Mouse (Mus musculus): ENCODE data around the gene Gigyf1. TPM values are rescaled to one million over a fixed set of nuclear protein-coding genes. Genes with fewer than 3 reads are reported as not detected.

Gigyf1 gene
- 40.3 and 49.8 TPM in 2 replicates for polyA plus RNA-seq (2012; rRNA removed)

GRCm38 (mm10) chr5:137518436-137518835, at the start of gene Gigyf1:
Gene Gigyf1 (plus strand): TSS chr5:137518548.
- H3K4me1 ChIP-seq (ENCODE audit: control insufficient read depth, insufficient read depth, insufficient read length) = peaks cover 5% of the 10 kb centered on the region; the same call in 1 of the 2 replicates
- peaks cover 45% of the 10 kb centered on the region for H3K36me3 ChIP-seq (ENCODE audit: control insufficient read depth, insufficient read depth, low read length)
- peak; percentile 57; the same call in 1 of the 2 replicates for TF ChIP-seq CTCF (IDR thresholded peaks at IDR 0.05; ENCODE audit: extremely low read depth, insufficient read depth, insufficient read length, insufficient replicate concordance)
- no peak for TF ChIP-seq POLR2A (IDR thresholded peaks at IDR 0.05; ENCODE audit: low read depth, low read length)
- no peak within 1 kb of the TSS for H3K4me3 ChIP-seq (ENCODE audit: extremely low read depth, insufficient read depth, insufficient read length)
- no peak within 1 kb of the TSS for H3K27ac ChIP-seq (ENCODE audit: insufficient read depth, low read length)
- DNase-seq (ENCODE audit: low read depth in 1 of 2, low spot score in 2 of 2) = no peak
- WGBS = 95% methylated on average over 5 of the region's 5 CpGs
- H3K27me3 ChIP-seq (ENCODE audit: control insufficient read depth, insufficient read depth, low read length) = no peaks in the 10 kb centered on the region

- Histone ChIP-seq H3K4me1 (ENCODE audit: control insufficient read depth, insufficient read depth, insufficient read length) (no peaks in the 10 kb centered on the region), H3K36me3 (ENCODE audit: control insufficient read depth, insufficient read depth, low read length) (no peaks in the 10 kb centered on the region), H3K27me3 (ENCODE audit: control insufficient read depth, insufficient read depth, low read length) (no peaks in the 10 kb centered on the region), H3K27ac (ENCODE audit: insufficient read depth, low read length) (no peak overlapping the region), H3K4me3 (ENCODE audit: extremely low read depth, insufficient read depth, insufficient read length) (no peak overlapping the region)
- TF ChIP-seq POLR2A (IDR thresholded peaks at IDR 0.05; ENCODE audit: low read depth, low read length) (no peak), CTCF (IDR thresholded peaks at IDR 0.05; ENCODE audit: extremely low read depth, insufficient read depth, insufficient read length, insufficient replicate concordance) (no peak)
- WGBS = 50% methylated on average over 5 of the region's 5 CpGs
- DNase-seq (ENCODE audit: low read depth in 1 of 2, low spot score in 2 of 2) = no peak
Measured at GRCm38 (mm10) chr5:137472252-137472904, 46.0 kb upstream of the Gigyf1 start.

GRCm38 (mm10) chr5:137474351-137474750, 44.0 kb upstream of the Gigyf1 start:
- Histone ChIP-seq H3K27ac (ENCODE audit: insufficient read depth, low read length) (no peak overlapping the region), H3K4me3 (ENCODE audit: extremely low read depth, insufficient read depth, insufficient read length) (no peak overlapping the region), H3K4me1 (ENCODE audit: control insufficient read depth, insufficient read depth, insufficient read length) (no peaks in the 10 kb centered on the region), H3K36me3 (ENCODE audit: control insufficient read depth, insufficient read depth, low read length) (no peaks in the 10 kb centered on the region), H3K27me3 (ENCODE audit: control insufficient read depth, insufficient read depth, low read length) (no peaks in the 10 kb centered on the region)
- DNase-seq (ENCODE audit: low read depth in 1 of 2, low spot score in 2 of 2) = no peak
- no peak for TF ChIP-seq CTCF (IDR thresholded peaks at IDR 0.05; ENCODE audit: extremely low read depth, insufficient read depth, insufficient read length, insufficient replicate concordance)
- no peak for TF ChIP-seq POLR2A (IDR thresholded peaks at IDR 0.05; ENCODE audit: low read depth, low read length)
- 90% methylated on average over 2 of the region's 2 CpGs for WGBS

- Histone ChIP-seq H3K27me3 (ENCODE audit: control insufficient read depth, insufficient read depth, low read length) (no peaks in the 10 kb centered on the region), H3K4me3 (ENCODE audit: extremely low read depth, insufficient read depth, insufficient read length) (no peak within 1 kb of the TSS), H3K36me3 (ENCODE audit: control insufficient read depth, insufficient read depth, low read length) (no peaks in the 10 kb centered on the region), H3K4me1 (ENCODE audit: control insufficient read depth, insufficient read depth, insufficient read length) (no peaks in the 10 kb centered on the region), H3K27ac (ENCODE audit: insufficient read depth, low read length) (no peak within 1 kb of the TSS)
- WGBS = 81% methylated on average over 5 of the region's 5 CpGs
- no peak for DNase-seq (ENCODE audit: low read depth in 1 of 2, low spot score in 2 of 2)
- TF ChIP-seq CTCF (IDR thresholded peaks at IDR 0.05; ENCODE audit: extremely low read depth, insufficient read depth, insufficient read length, insufficient replicate concordance) = no peak
- TF ChIP-seq POLR2A (IDR thresholded peaks at IDR 0.05; ENCODE audit: low read depth, low read length) = no peak
Measured at GRCm38 (mm10) chr5:137476964-137477363, 41.4 kb upstream of the Gigyf1 start, which contains the start of gene Zan. Gene Zan (minus strand): TSS chr5:137477064.

- Histone ChIP-seq H3K27ac (ENCODE audit: insufficient read depth, low read length) (no peak overlapping the region), H3K4me1 (ENCODE audit: control insufficient read depth, insufficient read depth, insufficient read length) (no peaks in the 10 kb centered on the region), H3K27me3 (ENCODE audit: control insufficient read depth, insufficient read depth, low read length) (peaks cover 5% of the 10 kb centered on the region; the same call in 1 of the 2 replicates), H3K36me3 (ENCODE audit: control insufficient read depth, insufficient read depth, low read length) (no peaks in the 10 kb centered on the region), H3K4me3 (ENCODE audit: extremely low read depth, insufficient read depth, insufficient read length) (no peak overlapping the region)
- peak; percentile 9 to 40 for DNase-seq (ENCODE audit: low read depth in 1 of 2, low spot score in 2 of 2)
- TF ChIP-seq CTCF (IDR thresholded peaks at IDR 0.05; ENCODE audit: extremely low read depth, insufficient read depth, insufficient read length, insufficient replicate concordance) = peak; percentile 65; the same call in 1 of the 2 replicates
- no peak for TF ChIP-seq POLR2A (IDR thresholded peaks at IDR 0.05; ENCODE audit: low read depth, low read length)
Measured at GRCm38 (mm10) chr5:137481138-137481537, 37.2 kb upstream of the Gigyf1 start.

- no peak for TF ChIP-seq CTCF (IDR thresholded peaks at IDR 0.05; ENCODE audit: extremely low read depth, insufficient read depth, insufficient read length, insufficient replicate concordance)
- no peak for TF ChIP-seq POLR2A (IDR thresholded peaks at IDR 0.05; ENCODE audit: low read depth, low read length)
- H3K27me3 ChIP-seq (ENCODE audit: control insufficient read depth, insufficient read depth, low read length) = peaks cover 5% of the 10 kb centered on the region; the same call in 1 of the 2 replicates
- H3K36me3 ChIP-seq (ENCODE audit: control insufficient read depth, insufficient read depth, low read length) = no peaks in the 10 kb centered on the region
- no peak overlapping the region for H3K27ac ChIP-seq (ENCODE audit: insufficient read depth, low read length)
- H3K4me3 ChIP-seq (ENCODE audit: extremely low read depth, insufficient read depth, insufficient read length) = no peak overlapping the region
- DNase-seq (ENCODE audit: low read depth in 1 of 2, low spot score in 2 of 2) = no peak
- 63% methylated on average over 8 of the region's 8 CpGs for WGBS
- H3K4me1 ChIP-seq (ENCODE audit: control insufficient read depth, insufficient read depth, insufficient read length) = no peaks in the 10 kb centered on the region
Measured at GRCm38 (mm10) chr5:137481897-137482296, 36.5 kb upstream of the Gigyf1 start.
